Mouse (Mus musculus) adrenal gland, adult 10 weeks (tissue): ENCODE data around the gene Wdr20. TPM values are rescaled to one million over a fixed set of nuclear protein-coding genes. Genes with fewer than 3 reads are reported as not detected.

Source experiments
- polyA plus RNA-seq: library from polyadenylated mRNA; stranded (reverse); fragments of 350-450 nt; fragmentation: Illumina TruSeq; extraction: RNeasy Lipid Tissue Mini Kit (QIAGEN cat#74804); gene quantifications from one replicate; pipeline ENCODE4 v1.2.3, GENCODE M21; 2014; ENCODE audit warnings: low read depth, low replicate concordance

Gene Wdr20
- polyA plus RNA-seq: 44.5 TPM

DNA sequence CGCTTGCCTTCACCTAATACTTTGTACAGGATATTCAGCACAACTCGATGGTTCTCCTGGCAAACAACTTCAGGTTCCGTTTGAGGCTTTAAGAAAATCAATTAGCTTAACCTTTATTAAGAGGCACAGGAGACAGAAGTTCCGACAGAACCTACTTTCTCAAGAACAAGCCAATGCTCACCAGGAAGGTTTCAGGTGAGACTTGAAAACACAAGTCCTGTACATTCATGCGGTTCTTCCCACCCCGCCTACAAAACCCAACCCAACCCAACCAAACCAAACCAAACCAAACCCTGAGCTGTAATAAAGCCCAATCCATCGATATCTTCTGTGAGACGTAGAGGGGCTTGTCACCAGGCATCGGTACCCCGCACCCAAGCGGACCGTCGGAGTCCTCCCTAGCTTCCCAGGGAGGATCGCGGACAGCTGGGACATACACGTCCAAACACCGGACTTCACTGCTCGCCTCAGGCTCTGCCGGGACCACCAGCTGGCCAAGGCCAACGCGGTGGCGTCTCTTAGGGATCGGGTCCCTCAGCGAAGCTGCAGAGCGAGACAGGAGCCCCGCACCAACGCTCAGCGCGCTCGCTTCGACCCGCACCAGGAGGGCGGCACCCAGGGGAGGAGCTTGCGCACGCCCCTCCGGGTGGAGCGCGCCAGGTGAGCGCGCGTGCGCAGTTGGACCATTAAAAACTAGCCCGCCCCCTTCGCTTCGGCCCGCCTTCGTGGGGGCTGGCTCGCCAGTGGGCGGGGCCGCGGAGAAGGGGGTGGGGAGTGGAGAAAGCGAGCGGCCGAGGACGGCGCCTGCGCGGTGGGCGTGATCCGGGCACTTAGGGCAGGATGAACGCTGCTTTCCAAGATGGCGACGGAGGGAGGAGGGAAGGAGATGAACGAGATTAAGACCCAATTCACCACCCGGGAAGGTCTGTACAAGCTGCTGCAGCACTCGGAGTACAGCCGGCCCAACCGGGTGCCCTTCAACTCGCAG, at the start of gene Wdr20:
Wdr20 (plus strand) TSS at position 775 of the 988 bp plus-strand sequence.

GRCm38 (mm10) chr12:110702556-110702955, 35.2 kb upstream of the Wdr20 start, which contains the start of gene Hsp90aa1:
Gene Hsp90aa1 (minus strand): TSS chr12:110702728.

DNA sequence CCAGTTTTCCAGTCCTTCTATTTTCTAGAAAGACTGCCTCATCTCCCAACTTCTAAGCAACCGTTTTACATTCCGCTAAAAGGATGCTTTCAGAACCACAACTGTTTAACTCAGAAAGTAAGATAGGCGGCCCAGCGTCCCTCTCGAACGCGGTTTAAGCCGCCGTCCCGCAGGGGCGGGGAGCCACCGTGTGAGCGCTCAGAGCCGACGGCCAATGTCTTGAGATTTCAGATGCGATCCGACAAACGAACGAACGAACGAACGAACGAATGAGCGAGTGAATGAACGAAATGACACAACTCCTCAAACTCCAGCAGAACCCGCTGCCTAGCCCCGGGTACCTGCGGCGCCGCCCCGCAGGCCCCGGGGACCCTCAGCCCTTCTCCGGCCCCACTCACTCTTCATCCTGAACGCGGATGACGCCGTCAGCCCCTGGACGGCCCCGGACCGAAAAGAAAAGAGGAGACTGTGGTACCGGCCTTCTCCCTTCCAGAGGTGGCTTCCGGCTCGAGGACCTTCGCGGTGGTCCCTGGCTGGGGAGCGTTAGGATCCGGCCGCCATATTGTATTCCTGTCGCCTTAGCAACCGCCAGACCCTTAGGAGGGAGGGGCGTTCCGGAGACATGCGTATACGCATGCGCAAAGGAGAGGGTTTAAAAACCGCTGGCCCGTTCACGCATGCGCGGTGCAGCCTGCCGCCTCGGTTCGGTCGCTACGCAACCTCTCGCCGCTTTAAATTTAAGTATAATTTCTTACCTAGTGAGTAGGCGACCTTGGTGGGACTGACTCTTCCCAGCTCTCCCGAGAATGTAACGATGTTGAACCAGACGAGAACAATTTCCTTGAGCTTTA, 102.8 kb downstream of the Wdr20 start, which contains the start of gene Mok:
Mok (minus strand) TSS at position 592 of the 851 bp plus-strand sequence.

DNA sequence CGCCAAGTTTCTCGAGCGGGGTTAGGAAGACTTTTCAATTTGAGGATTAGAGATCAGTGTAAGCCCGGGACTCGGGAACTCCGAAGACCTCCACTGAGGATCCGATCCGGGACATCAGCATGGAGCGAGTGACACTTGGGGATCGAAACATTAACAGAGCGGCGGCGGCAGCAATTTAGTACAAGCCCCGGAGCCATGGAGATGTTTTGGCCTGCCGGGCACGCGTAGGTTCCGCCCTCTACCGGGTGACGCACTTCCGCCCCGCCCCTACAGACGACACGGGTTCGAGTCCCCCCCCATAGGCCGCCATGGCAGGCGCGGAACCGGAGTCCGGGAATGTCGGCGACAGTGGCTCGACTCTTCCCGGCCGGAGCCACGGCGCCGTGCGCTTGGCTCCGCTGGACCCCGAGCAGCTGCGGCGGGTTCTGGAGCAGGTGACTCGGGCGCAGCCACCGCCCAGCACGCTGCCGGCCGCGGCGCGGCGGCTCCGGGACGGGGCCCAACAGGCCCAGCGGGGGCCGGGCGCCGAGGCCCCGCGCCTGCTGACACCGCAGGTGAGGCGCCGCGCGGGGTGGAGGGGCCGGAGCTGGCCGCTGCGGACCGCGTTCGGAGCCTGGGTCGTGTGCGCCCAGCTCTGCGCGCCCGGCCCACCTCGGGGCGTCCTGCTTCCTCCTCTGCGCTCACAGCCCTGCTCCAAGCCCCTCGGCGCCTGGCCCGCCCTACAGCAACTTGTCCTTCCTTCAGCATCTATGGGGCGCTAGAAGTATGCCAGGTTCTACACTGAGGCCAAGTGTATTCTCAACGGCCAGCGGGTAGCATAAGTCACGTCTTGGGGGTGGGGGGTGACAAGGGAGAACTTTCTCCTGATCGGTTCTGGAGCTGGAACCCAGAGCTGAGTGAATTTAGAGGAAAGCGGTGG, 112.5 kb downstream of the Wdr20 start, which contains the start of gene Zfp839:
Zfp839 (plus strand) TSS at position 244 of the 919 bp plus-strand sequence.

Other genes with a start within 250 kb of the Wdr20 start
- 15.8 TPM for gene Dync1h1, start 136.5 kb upstream of the Wdr20 start, polyA plus RNA-seq
- not detected for gene 1700001K19Rik, start 55.3 kb upstream of the Wdr20 start, polyA plus RNA-seq
- 3,299 TPM for gene Hsp90aa1, start 35.2 kb upstream of the Wdr20 start, polyA plus RNA-seq
- 0.70 TPM for gene Mok, start 103.0 kb downstream of the Wdr20 start, polyA plus RNA-seq
- 6.7 TPM for gene Zfp839, start 112.3 kb downstream of the Wdr20 start, polyA plus RNA-seq
- gene Cinp, start 151.2 kb downstream of the Wdr20 start, polyA plus RNA-seq: 31.6 TPM
- 4.1 TPM for gene Tecpr2, start 151.3 kb downstream of the Wdr20 start, polyA plus RNA-seq
- gene Ankrd9, start 241.1 kb downstream of the Wdr20 start, polyA plus RNA-seq: not detected